In genomic region chr14:120397871-120398647, GRCm38 (mm10) we compare ENCODE assay signal across 7 mouse cellular contexts.
DNase-seq lines count a peak whose midpoint lies in the region; ATAC-seq lines count a peak whose summit lies in the region.

No protein-coding gene starts in this region.

- no peak overlapping the region for H3K9ac ChIP-seq in intestine, embryonic 16.5 days (ENCODE audit: low read depth, low read length)

- peaks cover 15% of the 10 kb centered on the region for H3K36me3 ChIP-seq in intestine, embryonic 16.5 days (ENCODE audit: control insufficient read depth, insufficient read depth, low read length)

- peak; percentile 70 for DNase-seq in adrenal gland, adult 8-10 months
- DNase-seq in embryo, embryonic 11 days = peak; percentile 82
- peak; percentile 77 to 80 for DNase-seq in left cerebral cortex, postnatal 14 days (ENCODE audit: low spot score in 2 of 2)
- DNase-seq in mesoderm, embryonic 11.5 days (ENCODE audit: low read depth, low spot score) = peak; percentile 75
- peak; percentile 66 for DNase-seq in right cerebral cortex, postnatal 14 days

- H3K27ac ChIP-seq in intestine, embryonic 16.5 days (ENCODE audit: low read length) = no peak overlapping the region

- WGBS in intestine, embryonic 16.5 days = 39% methylated on average over 10 of the region's 10 CpGs

- no peaks in the 10 kb centered on the region for H3K27me3 ChIP-seq in intestine, embryonic 16.5 days (replicated peaks; ENCODE audit: control insufficient read depth, insufficient read depth, low read length)

- peak; percentile 83 for ATAC-seq in granulocyte monocyte progenitor cell, adult 5-6 weeks (replicated peaks; ENCODE audit: poor library complexity, severe bottlenecking)
- ATAC-seq in intestine, embryonic 16.5 days = peak; percentile 91

- H3K4me1 ChIP-seq in intestine, embryonic 16.5 days (ENCODE audit: control insufficient read depth, insufficient read depth, low read length) = no peaks in the 10 kb centered on the region

- no peak overlapping the region for H3K4me3 ChIP-seq in intestine, embryonic 16.5 days (ENCODE audit: low read length)

- H3K4me2 ChIP-seq in intestine, embryonic 16.5 days (ENCODE audit: low read depth, low read length) = no peak overlapping the region

- no peaks in the 10 kb centered on the region for H3K9me3 ChIP-seq in intestine, embryonic 16.5 days (ENCODE audit: control insufficient read depth, low read length)

- intact Hi-C loops in left cerebral cortex, postnatal 14 days (cut with DNase I) = loop anchor here (2.0 to 5.0 kb wide), 3 partner anchors 121 to 321 kb away; partner anchors contain the start of gene Mbnl2
